Mouse (Mus musculus) telencephalon, adult 2 months (tissue): Measurements from ENCODE around the gene Rhox13.

Source experiments
- DNase-seq: peaks from one replicate; pipeline ENCODE4 v3.0.0-alpha.2; 2011; ENCODE audit warnings: low read depth, low spot score

Gene Rhox13

GRCm38 (mm10) chrX:38120982-38121381, at the start of gene Rhox13:
Gene Rhox13 (plus strand): TSS chrX:38121219.
- DNase-seq: no peak

DNA sequence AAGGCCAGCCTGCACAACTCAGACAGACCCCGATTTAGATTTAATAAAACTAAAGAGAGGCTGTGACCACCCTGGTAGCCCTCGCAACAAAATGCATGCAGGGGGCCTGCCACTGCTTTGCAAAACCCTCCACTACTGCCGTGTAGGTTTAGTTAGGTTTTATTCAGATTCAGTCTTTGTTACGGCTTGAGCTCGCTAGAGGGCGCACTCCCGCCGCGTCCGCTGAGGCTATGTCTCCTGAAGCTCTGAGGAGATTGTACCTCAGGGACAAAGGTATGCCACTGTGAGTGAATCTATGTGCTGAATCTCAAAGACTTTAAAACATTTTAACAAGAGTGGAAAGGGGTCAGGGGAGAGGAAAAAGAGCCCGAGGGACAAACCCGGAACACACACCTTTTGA, 36.8 kb upstream of the Rhox13 start:
- DNase-seq: peak; percentile 1

DNA sequence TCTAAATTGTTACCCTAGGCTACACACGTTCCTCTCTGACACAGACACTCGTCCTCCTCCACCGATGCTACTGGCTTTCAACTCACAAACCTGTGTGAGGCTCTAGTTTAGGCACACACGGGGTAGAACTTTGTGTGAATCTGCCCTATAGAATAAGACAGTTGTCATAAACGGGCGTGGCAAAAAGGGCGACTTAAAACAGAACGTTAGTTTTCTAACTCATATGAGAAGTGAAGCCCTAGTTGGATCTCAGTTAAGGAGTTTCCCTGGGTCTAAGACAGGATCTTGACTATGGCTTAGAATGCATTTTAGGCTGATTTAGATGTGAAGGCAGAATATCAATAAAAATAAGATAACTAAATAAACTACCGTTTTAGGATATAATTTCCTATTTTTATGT, 36.0 kb upstream of the Rhox13 start, which contains the start of gene Rhox11:
Rhox11 (minus strand) TSS at position 101 of the 400 bp plus-strand sequence.
- DNase-seq: no peak

GRCm38 (mm10) chrX:38110807-38111206, 10.2 kb upstream of the Rhox13 start, which contains the start of gene Rhox12:
Gene Rhox12 (minus strand): TSS chrX:38110907.
- no peak for DNase-seq

DNA sequence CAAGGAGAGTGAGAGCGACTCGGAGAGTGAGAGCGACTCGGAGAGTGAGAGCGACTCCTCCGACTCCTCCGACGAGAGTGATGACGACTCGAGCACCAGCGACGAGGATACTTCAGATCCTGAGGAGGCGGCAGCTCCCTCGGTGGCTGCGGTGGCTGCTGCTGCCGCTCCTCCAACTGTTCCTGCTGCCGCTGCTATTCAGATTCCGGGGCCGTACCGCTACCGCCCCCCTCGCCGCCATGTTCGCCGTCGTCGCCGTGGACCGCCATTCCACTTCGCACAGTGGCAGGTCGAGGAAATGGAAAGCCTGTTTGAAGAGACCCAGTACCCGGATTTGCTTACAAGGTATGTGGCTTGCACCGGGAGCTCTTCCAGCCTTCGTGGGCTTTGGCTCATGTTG, 459 bp downstream of the Rhox13 start:
- no peak for DNase-seq

- DNase-seq: no peak
These were observed 38.1 kb downstream of the Rhox13 start for GRCm38 (mm10) chrX:38159097-38159496.

DNA sequence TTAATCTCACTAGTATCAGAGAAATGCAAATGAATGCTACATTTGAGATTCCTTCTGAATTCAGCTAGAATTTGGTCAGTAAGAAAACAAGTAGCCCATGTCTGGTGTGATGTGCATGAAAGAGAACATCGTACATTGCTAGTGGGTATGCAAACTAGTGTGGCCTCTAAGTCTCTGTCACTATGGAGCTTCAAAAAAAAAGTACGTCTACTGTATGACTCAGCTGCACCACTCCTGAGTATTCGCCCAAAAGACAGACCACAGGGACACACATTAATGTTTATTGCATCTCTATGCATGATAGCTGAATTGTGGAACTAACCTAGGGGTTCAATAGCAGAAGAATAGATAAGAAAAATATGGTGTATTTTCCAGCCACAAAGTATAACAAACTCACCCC, 44.3 kb downstream of the Rhox13 start:
- no peak for DNase-seq

DNA sequence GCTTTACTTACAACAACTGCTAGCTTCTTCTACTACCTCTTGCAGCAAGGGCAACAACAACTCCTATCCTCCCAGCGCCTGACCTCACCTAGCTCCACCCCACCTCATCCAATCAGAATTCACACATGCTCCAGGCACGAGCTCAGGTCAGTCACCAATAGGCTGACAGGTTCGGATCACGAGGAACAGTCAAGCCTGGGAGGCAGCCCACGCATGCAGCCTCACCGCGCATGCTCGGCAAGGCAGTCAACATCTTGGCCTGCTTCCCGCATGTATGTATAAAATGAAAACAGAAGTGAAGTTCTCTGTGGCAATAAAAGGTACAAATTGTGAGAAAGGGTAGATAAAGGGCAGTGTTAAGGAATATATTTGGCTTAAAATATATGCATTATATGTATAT, 45.0 kb downstream of the Rhox13 start:
- DNase-seq: no peak

DNA sequence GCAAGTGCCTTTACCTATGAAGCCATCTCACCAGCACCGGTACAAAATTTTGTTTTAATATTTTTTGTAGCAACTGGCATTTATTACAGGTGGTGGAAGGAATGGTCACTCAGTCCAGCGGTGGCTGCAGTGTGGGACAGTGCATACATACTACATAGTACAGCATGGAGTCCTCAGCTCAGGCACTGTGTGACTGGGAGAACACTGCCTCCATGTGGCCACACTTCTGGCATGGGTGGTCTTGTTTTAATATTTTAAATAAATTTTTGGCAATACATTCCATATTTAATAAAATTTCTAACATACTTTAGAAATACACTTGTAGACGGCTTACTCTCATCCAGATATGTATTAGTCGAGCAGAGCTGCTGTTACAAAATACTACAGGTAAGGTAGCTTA, 45.6 kb downstream of the Rhox13 start:
- no peak for DNase-seq
